Mouse (Mus musculus) spleen, adult 2 months (tissue): Measurements from ENCODE around the gene Snx15. TPM values are rescaled to one million over a fixed set of nuclear protein-coding genes. Genes with fewer than 3 reads are reported as not detected.
A peak's percentile ranks its signal among the peaks of the same experiment; 100 is the strongest.

ENCODE experiments used
- DNase-seq, 2 experiments: peaks; one replicate each; pipeline versions ENCODE4 v3.0.0 to v3.0.0-alpha.2; 2012 to 2021; ENCODE audit warnings: low spot score in 2 of 2, low read depth in 1 of 2
- H3K27ac ChIP-seq: fragments of 200-500 bp; 2 replicates; pipeline ENCODE4 v1.5.1; 2012; ENCODE audit warnings: low read length, inconsistent platforms; ENCODE audit not compliant: insufficient read depth
- H3K27me3 ChIP-seq: fragments of 200-500 bp; 2 replicates; pipeline ENCODE4 v1.6.1; 2012; ENCODE audit warnings: mild to moderate bottlenecking, moderate library complexity, low read length, inconsistent platforms; ENCODE audit not compliant: control insufficient read depth, insufficient read depth
- H3K36me3 ChIP-seq: fragments of 200-500 bp; 2 replicates; pipeline ENCODE4 v1.6.1; 2012; ENCODE audit warnings: mild to moderate bottlenecking, low read length, inconsistent platforms; ENCODE audit not compliant: control insufficient read depth, insufficient read depth
- H3K4me1 ChIP-seq: fragments of 200-500 bp; 2 replicates; pipeline ENCODE4 v1.6.1; 2011; ENCODE audit warnings: inconsistent platforms; ENCODE audit not compliant: control insufficient read depth, insufficient read depth, insufficient read length
- H3K4me3 ChIP-seq: fragments of 200-500 bp; 2 replicates; pipeline ENCODE4 v1.5.1; 2011; ENCODE audit warnings: mild to moderate bottlenecking, inconsistent platforms; ENCODE audit not compliant: insufficient read depth, insufficient read length; ENCODE audit errors: extremely low read depth
- CTCF ChIP-seq: fragments of 200-500 bp; IDR thresholded peaks from 2 replicates; pipeline ENCODE4 v1.5.1; 2011; ENCODE audit warnings: mild to moderate bottlenecking, inconsistent platforms; ENCODE audit not compliant: insufficient read depth, insufficient read length, insufficient replicate concordance; ENCODE audit errors: extremely low read depth
- POLR2A ChIP-seq: fragments of 200-500 bp; IDR thresholded peaks from 2 replicates; pipeline ENCODE4 v1.6.1; 2011; ENCODE audit warnings: low read depth, low read length, inconsistent platforms
- WGBS: fragments of 180-500 bp; shearing (Covaris S2); methylation state at CpG from one replicate; pipeline ENCODE4 v1.1.7; 2018; 5-methylcytosine and 5-hydroxymethylcytosine counted together
- polyA plus RNA-seq: library from polyadenylated mRNA; depleted of rRNA; stranded (reverse); fragments of >200 nt; gene quantifications from 2 replicates; pipeline ENCODE4 v1.2.3, GENCODE M21; 2012

Gene Snx15
- polyA plus RNA-seq, 1 experiment, result 50.9 TPM

GRCm38 (mm10) chr19:6121761-6122160 is 6.3 kb downstream of the Snx15 start:
- TF ChIP-seq CTCF, result no peak
- TF ChIP-seq POLR2A, result no peak
- H3K4me3 ChIP-seq, result no peak overlapping the region
- no peaks in the 10 kb centered on the region for H3K27me3 ChIP-seq
- H3K27ac ChIP-seq, result no peak overlapping the region
- 93% methylated on average over 19 of the region's 19 CpGs for WGBS
- peaks cover 7% of the 10 kb centered on the region for H3K36me3 ChIP-seq
- no peaks in the 10 kb centered on the region; the same call in 1 of the 2 replicates for H3K4me1 ChIP-seq
- no peak for DNase-seq

GRCm38 (mm10) chr19:6118677-6119185 is 9.4 kb downstream of the Snx15 start:
- DNase-seq, result no peak
- no peak overlapping the region for H3K27ac ChIP-seq
- 4% methylated on average over 8 of the region's 8 CpGs for WGBS
- no peaks in the 10 kb centered on the region; the same call in 1 of the 2 replicates for H3K4me1 ChIP-seq
- H3K27me3 ChIP-seq, result no peaks in the 10 kb centered on the region
- peaks cover 17% of the 10 kb centered on the region for H3K36me3 ChIP-seq
- TF ChIP-seq POLR2A, result no peak
- TF ChIP-seq CTCF, result no peak
- H3K4me3 ChIP-seq, result peak overlapping the region; percentile 87; the same call in 1 of the 2 replicates

- TF ChIP-seq CTCF, result no peak
- peak; percentile 38 for TF ChIP-seq POLR2A
- peak within 1 kb of the TSS; percentile 95 for H3K27ac ChIP-seq
- no peaks in the 10 kb centered on the region for H3K27me3 ChIP-seq
- H3K36me3 ChIP-seq, result peaks cover 17% of the 10 kb centered on the region
- no peaks in the 10 kb centered on the region; the same call in 1 of the 2 replicates for H3K4me1 ChIP-seq
- peak within 1 kb of the TSS; percentile 87 for H3K4me3 ChIP-seq
- DNase-seq, result peak; percentile 81 to 88
- under 1% methylated on average over 77 of the region's 77 CpGs for WGBS
Measured at GRCm38 (mm10) chr19:6117986-6118676, 10.0 kb downstream of the Snx15 start, which contains the start of gene Sac3d1. TSS of gene Sac3d1 (minus strand) at chr19:6118650.

GRCm38 (mm10) chr19:6117346-6117985 is 10.6 kb downstream of the Snx15 start:
- TF ChIP-seq POLR2A (no peak), CTCF (no peak)
- 3% methylated on average over 32 of the region's 32 CpGs for WGBS
- Histone ChIP-seq H3K4me1 (no peaks in the 10 kb centered on the region; the same call in 1 of the 2 replicates), H3K36me3 (peaks cover 17% of the 10 kb centered on the region), H3K27me3 (no peaks in the 10 kb centered on the region), H3K27ac (peak overlapping the region; percentile 95), H3K4me3 (peak overlapping the region; percentile 87)
- no peak for DNase-seq

GRCm38 (mm10) chr19:6116113-6116850 is 11.8 kb downstream of the Snx15 start:
- Histone ChIP-seq H3K27me3 (no peaks in the 10 kb centered on the region), H3K36me3 (peaks cover 12% of the 10 kb centered on the region; the same call in 1 of the 2 replicates), H3K4me1 (no peaks in the 10 kb centered on the region; the same call in 1 of the 2 replicates), H3K27ac (no peak overlapping the region), H3K4me3 (no peak overlapping the region)
- no peak for DNase-seq
- no peak for TF ChIP-seq CTCF
- TF ChIP-seq POLR2A, result no peak
- WGBS, result 89% methylated on average over 15 of the region's 15 CpGs

GRCm38 (mm10) chr19:6113116-6113515 is 15.0 kb downstream of the Snx15 start:
- Histone ChIP-seq H3K4me1 (no peaks in the 10 kb centered on the region; the same call in 1 of the 2 replicates), H3K27ac (no peak overlapping the region), H3K4me3 (no peak overlapping the region), H3K27me3 (no peaks in the 10 kb centered on the region), H3K36me3 (peaks cover 10% of the 10 kb centered on the region; the same call in 1 of the 2 replicates)
- TF ChIP-seq CTCF, result no peak
- TF ChIP-seq POLR2A, result no peak
- WGBS, result 85% methylated on average over 6 of the region's 6 CpGs
- no peak for DNase-seq
